Mouse (Mus musculus) ES-Bruce4 (cell line): ENCODE results near the gene Erh. TPM values are rescaled to one million over a fixed set of nuclear protein-coding genes. Genes with fewer than 3 reads are reported as not detected.

Experiments
- H3K27ac ChIP-seq: 2 replicates; pipeline ENCODE4 v1.5.1; 2012; ENCODE audit warnings: low read length, inconsistent platforms; ENCODE audit not compliant: insufficient read depth
- H3K27me3 ChIP-seq: 2 replicates; pipeline ENCODE4 v1.6.1; 2012; ENCODE audit warnings: mild to moderate bottlenecking, low read length, inconsistent platforms; ENCODE audit not compliant: control insufficient read depth, poor library complexity, insufficient read depth, severe bottlenecking
- H3K36me3 ChIP-seq: 2 replicates; pipeline ENCODE4 v1.6.1; 2012; ENCODE audit warnings: inconsistent platforms, mild to moderate bottlenecking, low read length, moderate library complexity; ENCODE audit not compliant: control insufficient read depth, poor library complexity, insufficient read depth, severe bottlenecking
- H3K4me1 ChIP-seq: one replicate; pipeline ENCODE4 v1.8.1; 2011; ENCODE audit warnings: low read length; ENCODE audit not compliant: control insufficient read depth, insufficient read depth
- H3K4me3 ChIP-seq: 2 replicates; pipeline ENCODE4 v1.5.1; 2011; ENCODE audit warnings: low read depth, mild to moderate bottlenecking, low read length
- H3K9ac ChIP-seq: 2 replicates; pipeline ENCODE4 v1.6.1; 2012; ENCODE audit warnings: low read depth, mild to moderate bottlenecking, inconsistent platforms; ENCODE audit not compliant: poor library complexity, severe bottlenecking
- H3K9me3 ChIP-seq: replicated peaks from 2 replicates; pipeline ENCODE4 v1.6.1; 2012; ENCODE audit warnings: mild to moderate bottlenecking, low read length, inconsistent platforms; ENCODE audit not compliant: control insufficient read depth, poor library complexity, insufficient read depth, severe bottlenecking
- CTCF ChIP-seq: IDR thresholded peaks from one replicate; pipeline ENCODE4 v1.8.1; 2011; ENCODE audit warnings: low read depth, low read length
- EP300 ChIP-seq: IDR thresholded peaks from 2 replicates; pipeline ENCODE4 v1.6.1; 2011; ENCODE audit warnings: low read depth, low read length; ENCODE audit not compliant: insufficient read depth
- POLR2A ChIP-seq: IDR thresholded peaks from one replicate; pipeline ENCODE4 v1.8.1; 2011; ENCODE audit warnings: low read length; ENCODE audit not compliant: insufficient read depth
- polyA plus RNA-seq: library from polyadenylated mRNA; stranded (reverse); fragments of >200 nt; gene quantifications from 2 replicates; pipeline ENCODE4 v1.2.4, GENCODE M21; 2011; ENCODE audit warnings: low read depth; ENCODE audit not compliant: missing spikeins, insufficient read depth, insufficient read length

Gene Erh
- polyA plus RNA-seq, 1 experiment = 84.0 TPM

GRCm38 (mm10) chr12:80642725-80643692 lies 1.1 kb downstream of the Erh start:
- TF ChIP-seq POLR2A (no peak), EP300 (no peak), CTCF (peak; percentile 93)

GRCm38 (mm10) chr12:80631790-80632189 lies 12.4 kb downstream of the Erh start:
- Histone ChIP-seq H3K27ac (no peak overlapping the region), H3K9me3 (no peaks in the 10 kb centered on the region), H3K36me3 (peaks cover 47% of the 10 kb centered on the region), H3K9ac (no peak overlapping the region), H3K4me3 (no peak overlapping the region), H3K4me1 (peaks cover 5% of the 10 kb centered on the region), H3K27me3 (no peaks in the 10 kb centered on the region)
- no peak for TF ChIP-seq EP300
- TF ChIP-seq CTCF = no peak
- TF ChIP-seq POLR2A = no peak

More at GRCm38 (mm10) chr12:80642725-80643692, 1.1 kb downstream of the Erh start:
- Histone ChIP-seq H3K9ac (peak overlapping the region; percentile 84), H3K27ac (peak overlapping the region; percentile 18; the same call in 1 of the 2 replicates), H3K36me3 (peaks cover 30% of the 10 kb centered on the region), H3K4me3 (peak overlapping the region; percentile 77), H3K27me3 (no peaks in the 10 kb centered on the region), H3K9me3 (no peaks in the 10 kb centered on the region), H3K4me1 (no peaks in the 10 kb centered on the region)

GRCm38 (mm10) chr12:80620501-80620900 lies 23.6 kb downstream of the Erh start:
- H3K9ac ChIP-seq = no peak overlapping the region
- H3K27me3 ChIP-seq = no peaks in the 10 kb centered on the region
- H3K4me3 ChIP-seq = no peak overlapping the region
- H3K36me3 ChIP-seq = no peaks in the 10 kb centered on the region
- peaks cover 3% of the 10 kb centered on the region for H3K4me1 ChIP-seq
- no peaks in the 10 kb centered on the region for H3K9me3 ChIP-seq
- TF ChIP-seq EP300 (no peak), CTCF (no peak), POLR2A (no peak)
- H3K27ac ChIP-seq = no peak overlapping the region

GRCm38 (mm10) chr12:80615371-80616257 lies 28.5 kb downstream of the Erh start:
- peak overlapping the region; percentile 50 for H3K27ac ChIP-seq
- TF ChIP-seq POLR2A (no peak), EP300 (no peak), CTCF (no peak)

GRCm38 (mm10) chr12:80612113-80612791 lies 31.9 kb downstream of the Erh start:
- H3K27ac ChIP-seq = no peak overlapping the region
- no peaks in the 10 kb centered on the region for H3K36me3 ChIP-seq
- H3K4me1 ChIP-seq = peaks cover 3% of the 10 kb centered on the region
- no peaks in the 10 kb centered on the region for H3K27me3 ChIP-seq
- H3K4me3 ChIP-seq = no peak overlapping the region
- H3K9me3 ChIP-seq = no peaks in the 10 kb centered on the region; the same call in 1 of the 2 replicates
- TF ChIP-seq EP300 = no peak
- no peak for TF ChIP-seq CTCF
- TF ChIP-seq POLR2A = no peak
- H3K9ac ChIP-seq = no peak overlapping the region

More at GRCm38 (mm10) chr12:80615371-80616257, 28.5 kb downstream of the Erh start:
- peaks cover 3% of the 10 kb centered on the region for H3K4me1 ChIP-seq
- H3K27me3 ChIP-seq = no peaks in the 10 kb centered on the region
- H3K9me3 ChIP-seq = no peaks in the 10 kb centered on the region
- no peaks in the 10 kb centered on the region for H3K36me3 ChIP-seq
- H3K9ac ChIP-seq = no peak overlapping the region
- H3K4me3 ChIP-seq = no peak overlapping the region
